Mouse (Mus musculus): ENCODE results near the gene Ccdc124. TPM values are rescaled to one million over a fixed set of nuclear protein-coding genes. Genes with fewer than 3 reads are reported as not detected.
A peak's percentile ranks its signal among the peaks of the same experiment; 100 is the strongest.
"Not testable (repeated sequence)": the region's sequence is repeated elsewhere in the genome, so short reads cannot be mapped to it uniquely, and the experiment has no call there.

Gene Ccdc124
- polyA plus RNA-seq, 1 experiment from 2014 or later: 173 TPM

- peaks cover 11% of the 10 kb centered on the region for H3K27me3 ChIP-seq (replicated peaks)
- no peak overlapping the region for H3K4me3 ChIP-seq
- no peaks in the 10 kb centered on the region for H3K36me3 ChIP-seq (replicated peaks)
- H3K9me3 ChIP-seq: no peaks in the 10 kb centered on the region
- WGBS: 55% methylated on average over 4 of the region's 4 CpGs
- no peak overlapping the region for H3K27ac ChIP-seq
- ATAC-seq (replicated peaks): no peak
- H3K9ac ChIP-seq: no peak overlapping the region
- peaks cover 24% of the 10 kb centered on the region for H3K4me1 ChIP-seq
- H3K4me2 ChIP-seq: no peak overlapping the region
Observed at GRCm38 (mm10) chr8:70903112-70903511, 29.4 kb upstream of the Ccdc124 start.

- Histone ChIP-seq H3K36me3 (replicated peaks) (no peaks in the 10 kb centered on the region), H3K27ac (no peak overlapping the region), H3K4me1 (peaks cover 22% of the 10 kb centered on the region), H3K4me3 (no peak overlapping the region), H3K9me3 (no peaks in the 10 kb centered on the region), H3K27me3 (replicated peaks) (peaks cover 11% of the 10 kb centered on the region), H3K9ac (no peak overlapping the region), H3K4me2 (no peak overlapping the region)
- ATAC-seq (replicated peaks): no peak
- 35% methylated on average over 5 of the region's 5 CpGs for WGBS
Observed at GRCm38 (mm10) chr8:70902211-70902610, 28.5 kb upstream of the Ccdc124 start.

GRCm38 (mm10) chr8:70900872-70901387 lies 27.2 kb upstream of the Ccdc124 start:
- 75% methylated on average over 2 of the region's 2 CpGs for WGBS
- Histone ChIP-seq H3K27ac (no peak overlapping the region), H3K4me1 (peaks cover 21% of the 10 kb centered on the region), H3K9ac (no peak overlapping the region), H3K36me3 (replicated peaks) (no peaks in the 10 kb centered on the region), H3K4me3 (no peak overlapping the region), H3K9me3 (no peaks in the 10 kb centered on the region), H3K4me2 (no peak overlapping the region), H3K27me3 (replicated peaks) (peaks cover 11% of the 10 kb centered on the region)
- ATAC-seq (replicated peaks): no peak

GRCm38 (mm10) chr8:70899226-70899625 lies 25.5 kb upstream of the Ccdc124 start:
- H3K4me1 ChIP-seq: peaks cover 20% of the 10 kb centered on the region
- peaks cover 12% of the 10 kb centered on the region for H3K36me3 ChIP-seq (replicated peaks)
- H3K9me3 ChIP-seq: no peaks in the 10 kb centered on the region
- H3K27ac ChIP-seq: no peak overlapping the region
- H3K4me3 ChIP-seq: no peak overlapping the region
- no peak overlapping the region for H3K9ac ChIP-seq
- WGBS: 90% methylated on average over 2 of the region's 2 CpGs
- H3K27me3 ChIP-seq (replicated peaks): peaks cover 20% of the 10 kb centered on the region
- no peak for ATAC-seq (replicated peaks)
- H3K4me2 ChIP-seq: no peak overlapping the region

- Histone ChIP-seq H3K9ac (peak overlapping the region; percentile 34; the same call in 1 of the 2 replicates), H3K4me2 (peak overlapping the region; percentile 86; the same call in 1 of the 2 replicates), H3K27me3 (replicated peaks) (peaks cover 20% of the 10 kb centered on the region), H3K9me3 (no peaks in the 10 kb centered on the region), H3K27ac (peak overlapping the region; percentile 79; the same call in 1 of the 2 replicates), H3K36me3 (replicated peaks) (peaks cover 17% of the 10 kb centered on the region), H3K4me3 (peak overlapping the region; percentile 91; the same call in 1 of the 2 replicates), H3K4me1 (peaks cover 20% of the 10 kb centered on the region)
- WGBS: 54% methylated on average over 2 of the region's 2 CpGs
- ATAC-seq (replicated peaks): no peak
Observed at GRCm38 (mm10) chr8:70898661-70899198, 25.0 kb upstream of the Ccdc124 start.

- Histone ChIP-seq H3K9me3 (no peaks in the 10 kb centered on the region), H3K27me3 (replicated peaks) (peaks cover 23% of the 10 kb centered on the region), H3K4me1 (peaks cover 21% of the 10 kb centered on the region), H3K9ac (peak overlapping the region; percentile 68), H3K27ac (peak overlapping the region; percentile 79), H3K4me3 (peak overlapping the region; percentile 91), H3K4me2 (peak overlapping the region; percentile 86), H3K36me3 (replicated peaks) (peaks cover 19% of the 10 kb centered on the region)
- WGBS: 1% methylated on average over 20 of the region's 20 CpGs
- peak; percentile 67 for ATAC-seq (replicated peaks)
Observed at GRCm38 (mm10) chr8:70897681-70898413, 24.1 kb upstream of the Ccdc124 start.

GRCm38 (mm10) chr8:70897021-70897680 lies 23.4 kb upstream of the Ccdc124 start, which contains the start of gene Rpl18a:
Gene Rpl18a (minus strand): TSS chr8:70897412.
- peak; percentile 98 for ATAC-seq (replicated peaks)
- under 1% methylated on average over 60 of the region's 60 CpGs for WGBS

GRCm38 (mm10) chr8:70896316-70897020 lies 22.7 kb upstream of the Ccdc124 start:
- Histone ChIP-seq H3K27ac (peak overlapping the region; percentile 85; the same call in 1 of the 2 replicates), H3K4me2 (peak overlapping the region; percentile 92), H3K9ac (peak overlapping the region; percentile 86), H3K27me3 (replicated peaks) (peaks cover 37% of the 10 kb centered on the region), H3K36me3 (replicated peaks) (peaks cover 19% of the 10 kb centered on the region), H3K4me1 (peaks cover 30% of the 10 kb centered on the region), H3K4me3 (peak overlapping the region; percentile 91), H3K9me3 (no peaks in the 10 kb centered on the region)
- WGBS: 4% methylated on average over 25 of the region's 25 CpGs
- no peak for ATAC-seq (replicated peaks)

More at GRCm38 (mm10) chr8:70897021-70897680, 23.4 kb upstream of the Ccdc124 start, which contains the start of gene Rpl18a:
- Histone ChIP-seq H3K4me3 (peak within 1 kb of the TSS; percentile 91), H3K36me3 (replicated peaks) (peaks cover 19% of the 10 kb centered on the region), H3K27ac (peak within 1 kb of the TSS; percentile 85), H3K4me1 (peaks cover 28% of the 10 kb centered on the region), H3K4me2 (peak within 1 kb of the TSS; percentile 92), H3K9ac (peak within 1 kb of the TSS; percentile 86), H3K9me3 (no peaks in the 10 kb centered on the region), H3K27me3 (replicated peaks) (peaks cover 30% of the 10 kb centered on the region)

- Histone ChIP-seq H3K27me3 (replicated peaks) (peaks cover 44% of the 10 kb centered on the region), H3K36me3 (replicated peaks) (peaks cover 19% of the 10 kb centered on the region), H3K4me1 (peaks cover 30% of the 10 kb centered on the region), H3K4me2 (peak overlapping the region; percentile 92), H3K4me3 (peak overlapping the region; percentile 91)
- WGBS: 82% methylated on average over 24 of the region's 24 CpGs
- ATAC-seq (replicated peaks); H3K27ac ChIP-seq; H3K9ac ChIP-seq; H3K9me3 ChIP-seq: not testable (repeated sequence)
Observed at GRCm38 (mm10) chr8:70895571-70896259, 22.0 kb upstream of the Ccdc124 start.

GRCm38 (mm10) chr8:70894771-70895545 lies 21.2 kb upstream of the Ccdc124 start:
- H3K9ac ChIP-seq: no peak overlapping the region
- no peak for ATAC-seq (replicated peaks)
- H3K4me2 ChIP-seq: no peak overlapping the region
- H3K36me3 ChIP-seq (replicated peaks): peaks cover 19% of the 10 kb centered on the region
- no peaks in the 10 kb centered on the region for H3K9me3 ChIP-seq
- no peak overlapping the region for H3K4me3 ChIP-seq
- no peak overlapping the region for H3K27ac ChIP-seq
- 89% methylated on average over 8 of the region's 8 CpGs for WGBS
- peaks cover 52% of the 10 kb centered on the region for H3K27me3 ChIP-seq (replicated peaks)
- peaks cover 30% of the 10 kb centered on the region for H3K4me1 ChIP-seq

GRCm38 (mm10) chr8:70894385-70894720 lies 20.6 kb upstream of the Ccdc124 start:
- Histone ChIP-seq H3K9ac (no peak overlapping the region), H3K9me3 (no peaks in the 10 kb centered on the region), H3K27ac (no peak overlapping the region), H3K4me1 (peaks cover 30% of the 10 kb centered on the region), H3K4me2 (no peak overlapping the region), H3K4me3 (no peak overlapping the region), H3K36me3 (replicated peaks) (peaks cover 19% of the 10 kb centered on the region), H3K27me3 (replicated peaks) (peaks cover 52% of the 10 kb centered on the region)
- no peak for ATAC-seq (replicated peaks)
- 59% methylated on average over 2 of the region's 2 CpGs for WGBS
